Mouse (Mus musculus): ENCODE measurements around the gene Defb36.

- peak; percentile 64 for TF ChIP-seq CTCF (IDR thresholded peaks at IDR 0.05; ENCODE audit: low read depth)
- no peak for TF ChIP-seq EP300 (IDR thresholded peaks at IDR 0.05; ENCODE audit: low read depth)
Observed at GRCm38 (mm10) chr2:152604057-152604456, at the start of gene Defb36.
